Mouse (Mus musculus) inflammation-experienced regulatory T-cells, adult 6 months (primary cell): Measurements from ENCODE around the gene Ptpn11. TPM values are rescaled to one million over a fixed set of nuclear protein-coding genes. Genes with fewer than 3 reads are reported as not detected.
A peak's percentile ranks its signal among the peaks of the same experiment; 100 is the strongest.
"Not testable (repeated sequence)": the region's sequence is repeated elsewhere in the genome, so short reads cannot be mapped to it uniquely, and the experiment has no call there.

Experiments used
- ATAC-seq: one replicate; pipeline ENCODE4 v1.8.0; 2017
- polyA plus RNA-seq, 3 experiments: library from polyadenylated mRNA; unstranded; fragments of 100-300 nt; shearing (Covaris generic); gene quantifications; one replicate each; pipeline ENCODE4 v1.2.1; 2017

Gene Ptpn11
- polyA plus RNA-seq, 3 experiments from 2014 or later: 9.8 to 16.6 (median 13.3) TPM

DNA sequence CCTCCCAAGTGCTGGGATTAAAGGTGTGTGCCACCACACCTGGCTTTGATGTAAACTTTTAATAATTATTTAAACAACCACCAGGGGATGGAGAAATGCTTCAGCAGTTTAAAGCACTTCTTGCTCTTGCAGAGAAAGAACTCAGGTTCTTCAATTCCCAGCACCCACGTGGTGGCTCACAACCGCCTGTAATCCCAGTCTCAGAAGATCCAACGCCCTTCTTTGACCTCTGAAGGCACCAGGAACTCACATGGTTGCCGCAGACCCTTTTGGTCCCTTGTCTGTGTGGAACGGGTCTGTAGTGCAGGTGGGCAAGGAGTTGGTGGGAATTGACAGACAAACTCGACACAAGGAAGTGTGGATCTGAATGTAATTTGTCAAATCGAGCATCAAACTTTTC is 23.5 kb upstream of the Ptpn11 start:
- no peak for ATAC-seq

DNA sequence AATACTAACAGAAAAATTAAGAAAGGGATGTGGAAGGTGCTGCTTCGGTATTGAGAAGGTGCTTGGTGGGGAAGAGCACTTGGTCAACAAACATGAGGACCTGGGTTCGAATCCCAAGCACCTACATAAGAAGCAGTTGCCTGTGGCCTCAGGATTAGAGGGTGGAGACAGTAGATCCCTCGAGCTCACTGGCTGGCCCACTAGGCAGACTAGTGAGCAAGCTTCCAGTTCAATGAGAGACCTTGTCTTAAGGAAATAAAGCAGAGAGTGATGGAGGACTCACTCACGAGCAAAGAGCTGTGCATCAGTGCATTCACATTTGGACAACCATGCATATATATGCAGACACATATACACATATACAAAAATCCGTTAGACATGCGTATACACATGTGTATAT is 20.9 kb upstream of the Ptpn11 start:
- ATAC-seq: no peak

DNA sequence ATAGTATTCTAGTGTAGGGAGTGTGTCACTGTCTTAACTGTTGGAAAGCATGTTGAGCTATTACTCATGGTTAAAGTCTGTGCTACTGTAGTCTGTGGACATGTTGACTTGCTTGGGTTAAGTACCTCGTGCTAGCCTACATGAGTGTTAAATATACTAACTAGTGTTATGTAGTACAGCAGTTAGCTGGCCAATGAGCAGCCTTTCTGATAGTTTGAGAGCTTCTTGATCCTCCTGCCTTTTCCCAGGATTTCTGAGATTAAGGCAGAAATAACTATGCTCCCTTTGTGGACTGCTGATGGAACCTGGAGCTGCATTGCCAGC is 19.4 kb upstream of the Ptpn11 start:
- ATAC-seq: no peak

DNA sequence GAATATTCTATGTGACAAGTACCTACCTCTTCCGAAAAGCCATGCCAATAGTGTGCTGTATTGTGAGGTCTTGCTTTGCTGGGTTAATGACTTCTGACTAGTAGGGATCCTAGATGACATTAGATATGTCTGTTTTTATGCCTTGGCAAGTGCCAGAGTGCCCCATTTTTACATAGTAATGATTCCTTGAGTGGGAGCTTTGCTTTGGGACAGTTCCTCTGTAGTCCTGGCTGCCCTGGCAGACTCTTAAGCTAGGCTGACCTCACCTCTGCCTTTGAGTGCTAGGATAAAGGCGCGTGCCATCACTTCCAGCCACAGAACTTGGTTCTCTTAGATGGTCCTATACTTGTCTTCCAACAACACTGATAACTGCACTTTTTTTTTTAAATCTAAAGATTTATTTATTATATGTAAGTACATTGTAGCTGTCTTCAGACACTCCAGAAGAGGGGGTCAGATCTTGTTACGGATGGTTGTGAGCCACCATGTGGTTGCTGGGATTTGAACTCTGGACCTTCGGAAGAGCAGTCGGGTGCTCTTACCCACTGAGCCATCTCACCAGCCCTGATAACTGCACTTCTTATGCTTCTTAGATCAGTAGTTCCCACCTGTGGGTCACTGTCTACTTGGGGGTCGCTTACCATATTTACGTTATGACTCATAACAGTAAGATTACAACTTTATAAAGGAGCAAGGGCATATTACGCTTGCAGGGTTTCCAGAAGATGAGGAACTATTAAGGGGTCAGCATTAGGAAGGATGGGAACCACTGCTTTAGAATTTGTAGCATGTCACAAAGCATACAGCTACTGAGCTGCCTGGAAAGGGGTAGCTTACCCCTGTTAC is 18.8 kb upstream of the Ptpn11 start:
- ATAC-seq: no peak

DNA sequence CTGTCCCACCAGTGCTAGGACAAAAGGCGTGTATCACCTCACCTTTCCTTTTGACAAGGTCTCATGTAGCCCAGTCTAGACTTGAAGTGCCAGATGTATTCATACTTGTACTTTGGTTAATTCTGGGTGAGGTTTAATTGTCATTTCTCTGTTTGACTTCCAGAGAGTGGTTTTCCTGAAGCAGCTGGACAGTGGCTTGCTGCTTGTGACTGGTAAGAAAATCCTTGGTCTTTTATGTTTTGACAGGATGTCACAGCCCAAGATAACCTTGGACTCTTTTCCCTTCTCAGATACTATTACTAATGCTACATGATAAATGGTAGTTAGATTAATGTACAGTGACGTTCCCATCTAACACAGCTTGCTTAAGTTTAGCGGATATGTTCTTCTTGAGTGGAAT is 15.8 kb upstream of the Ptpn11 start:
- ATAC-seq: no peak

DNA sequence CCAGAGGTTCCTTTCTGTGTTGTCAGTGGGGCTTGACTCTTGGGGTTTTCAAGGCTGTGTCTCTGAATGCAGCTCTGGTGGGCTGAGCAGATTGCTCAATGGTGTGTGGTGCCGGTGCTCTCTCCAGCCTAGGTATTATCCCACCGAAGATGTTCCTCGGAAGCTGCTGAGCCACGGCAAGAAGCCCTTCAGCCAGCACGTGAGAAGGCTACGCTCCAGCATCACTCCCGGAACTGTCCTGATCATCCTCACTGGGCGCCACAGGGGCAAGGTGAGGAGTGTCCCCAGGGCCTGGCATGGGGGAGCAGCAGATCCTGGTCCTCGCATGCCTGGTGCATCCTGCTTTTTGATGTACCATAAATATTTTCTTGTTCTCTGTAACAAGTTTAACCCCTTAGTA is 15.3 kb upstream of the Ptpn11 start:
- ATAC-seq: no peak

DNA sequence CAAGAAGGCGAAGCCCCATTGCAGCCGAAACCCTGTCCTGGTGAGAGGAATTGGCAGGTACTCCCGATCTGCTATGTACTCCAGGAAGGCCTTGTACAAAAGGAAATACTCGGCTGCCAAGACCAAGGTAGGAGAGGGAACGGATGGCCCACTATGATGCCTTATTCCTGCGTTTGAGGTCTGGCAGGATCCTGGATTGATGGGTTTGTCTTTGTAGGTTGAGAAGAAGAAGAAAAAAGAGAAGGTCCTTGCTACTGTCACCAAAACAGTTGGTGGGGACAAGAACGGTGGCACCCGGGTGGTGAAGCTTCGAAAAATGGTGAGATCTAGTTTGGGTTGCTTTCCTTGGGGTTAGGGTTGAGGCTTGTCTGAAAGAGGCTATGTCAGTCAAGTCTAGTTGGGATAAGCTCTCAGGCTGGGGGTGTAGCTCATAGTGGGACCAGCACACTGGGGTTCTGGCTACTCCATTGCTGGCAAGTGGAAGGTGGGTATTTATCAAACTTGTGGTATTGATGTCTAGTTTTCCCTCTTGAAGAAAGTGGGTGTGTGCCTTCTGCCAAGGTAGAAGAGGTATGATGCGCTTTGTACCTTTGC is 14.4 kb upstream of the Ptpn11 start:
- ATAC-seq: not testable (repeated sequence)

DNA sequence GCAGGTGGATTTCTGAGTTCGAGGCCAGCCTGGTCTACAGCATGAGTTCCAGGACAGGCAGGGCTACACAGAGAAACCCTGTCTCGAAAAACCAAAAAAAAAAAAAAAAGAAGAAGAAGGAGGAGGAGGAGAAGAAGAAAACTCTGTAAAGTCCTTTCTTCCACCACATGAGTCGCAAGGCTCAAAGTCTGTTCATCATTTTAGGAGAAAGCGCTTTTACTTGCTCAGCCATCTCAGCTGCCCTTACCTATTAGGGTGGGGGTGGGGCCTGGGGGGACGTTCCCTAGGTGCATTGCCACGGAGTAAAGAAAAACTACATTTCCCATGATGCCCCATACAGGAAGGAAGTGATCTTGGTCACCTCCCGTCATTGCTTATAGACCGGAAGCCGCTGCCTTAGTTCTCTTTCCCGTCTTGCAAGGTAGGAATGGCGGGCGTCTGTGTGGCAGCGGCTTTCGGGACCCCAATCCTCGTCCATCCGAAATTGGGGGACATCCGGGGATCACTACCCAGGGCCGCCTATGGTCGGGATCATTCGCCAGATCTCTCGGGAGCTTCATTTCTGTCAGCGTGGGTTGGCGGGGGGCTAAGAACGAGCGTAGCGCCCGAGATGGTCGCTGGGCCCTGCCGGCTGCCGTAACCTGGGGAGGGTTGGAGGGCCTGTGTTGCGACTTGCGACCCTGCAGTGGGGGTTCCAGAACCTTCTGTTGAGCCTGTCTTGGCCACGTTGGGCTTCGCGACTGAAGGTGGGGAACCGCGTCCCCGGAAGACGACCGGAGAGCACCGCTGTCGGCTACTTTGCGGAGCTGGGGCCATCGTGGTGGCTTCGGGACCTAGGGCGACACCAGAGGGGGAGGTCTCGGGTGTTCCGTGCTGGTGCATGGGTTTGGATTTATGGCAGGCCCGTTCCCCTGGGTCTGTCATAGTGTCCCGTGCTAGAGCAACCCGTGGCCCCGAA is 13.2 kb upstream of the Ptpn11 start, which contains the start of gene Rpl6:
Gene Rpl6 (plus strand): TSS at position 350 of the 958 bp plus-strand sequence.
- peak; percentile 88 for ATAC-seq

DNA sequence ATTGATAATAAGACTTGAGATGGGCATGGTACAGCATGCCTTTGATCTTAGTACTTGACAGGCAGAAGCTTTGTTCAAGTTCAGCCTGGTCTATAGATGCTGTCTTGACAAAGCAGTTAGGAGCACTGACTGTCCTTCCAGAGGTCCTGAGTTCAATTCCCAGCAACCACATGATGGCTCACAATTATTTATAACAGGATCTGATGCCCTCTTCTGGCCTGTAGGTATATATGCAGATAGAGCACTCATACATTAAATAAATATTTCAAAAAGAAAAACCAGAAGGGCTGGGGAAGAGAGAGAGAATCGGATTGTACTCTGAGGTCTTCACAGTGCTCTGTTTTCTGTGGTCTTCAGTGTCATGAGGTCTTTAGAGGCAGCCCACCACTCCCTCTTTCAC is 11.3 kb upstream of the Ptpn11 start:
- ATAC-seq: no peak

DNA sequence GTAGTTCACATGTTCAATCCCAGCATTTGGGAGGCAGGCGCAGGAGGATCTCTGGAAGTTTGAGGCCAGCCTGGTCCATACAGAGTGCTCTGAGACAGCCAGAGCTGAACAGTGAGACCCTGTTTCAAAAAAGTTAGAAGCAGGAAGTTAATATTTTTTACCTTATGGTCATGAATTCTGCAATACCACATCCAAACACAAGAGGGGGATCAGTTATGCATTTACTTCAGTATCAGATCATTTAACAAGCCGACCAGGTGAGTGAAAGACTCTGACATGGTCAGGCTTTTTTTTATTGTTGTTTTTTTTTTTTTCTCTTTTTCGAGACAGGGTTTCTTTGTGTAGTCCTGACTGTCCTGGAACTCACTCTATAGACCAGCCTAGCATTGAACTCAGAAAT is 10.5 kb upstream of the Ptpn11 start:
- ATAC-seq: peak; percentile 62

DNA sequence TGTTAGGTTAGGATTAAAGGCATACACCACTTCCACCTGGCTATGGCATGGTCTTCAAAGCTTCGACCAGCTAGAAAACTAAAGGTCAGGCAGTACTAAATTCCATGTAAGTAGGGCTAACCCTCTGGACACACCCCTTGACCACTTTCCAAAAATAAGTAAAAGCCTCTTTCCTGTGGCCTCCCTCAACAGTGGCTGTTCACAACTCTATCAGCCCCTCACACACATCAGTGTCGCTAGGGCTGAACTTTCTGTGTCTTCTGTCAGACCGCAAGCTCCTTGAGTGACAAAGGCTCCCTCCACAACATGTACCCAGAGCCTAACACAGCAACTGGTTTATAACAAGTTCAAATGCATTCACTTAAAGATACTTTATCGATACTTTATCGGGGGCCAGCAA is 7.2 kb upstream of the Ptpn11 start:
- ATAC-seq: no peak

DNA sequence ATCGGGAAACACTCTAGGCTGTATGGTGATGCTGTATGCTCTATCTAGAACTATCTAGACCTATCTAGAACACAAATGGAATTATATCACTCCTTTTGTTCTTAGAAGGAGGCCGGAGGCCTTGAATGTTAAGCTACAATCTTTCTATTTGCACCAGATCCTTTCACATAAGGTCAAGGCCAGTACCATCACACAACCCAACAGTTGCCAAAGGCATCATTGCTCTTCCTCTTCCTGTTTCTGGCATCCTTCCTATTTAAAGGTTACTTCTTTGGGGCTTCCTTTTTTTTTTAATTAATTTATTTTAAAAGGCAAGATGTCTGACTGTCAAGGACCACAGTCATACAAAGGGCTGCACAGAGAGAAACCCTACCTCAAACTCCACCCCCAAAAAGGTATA is 6.1 kb upstream of the Ptpn11 start:
- ATAC-seq: no peak

DNA sequence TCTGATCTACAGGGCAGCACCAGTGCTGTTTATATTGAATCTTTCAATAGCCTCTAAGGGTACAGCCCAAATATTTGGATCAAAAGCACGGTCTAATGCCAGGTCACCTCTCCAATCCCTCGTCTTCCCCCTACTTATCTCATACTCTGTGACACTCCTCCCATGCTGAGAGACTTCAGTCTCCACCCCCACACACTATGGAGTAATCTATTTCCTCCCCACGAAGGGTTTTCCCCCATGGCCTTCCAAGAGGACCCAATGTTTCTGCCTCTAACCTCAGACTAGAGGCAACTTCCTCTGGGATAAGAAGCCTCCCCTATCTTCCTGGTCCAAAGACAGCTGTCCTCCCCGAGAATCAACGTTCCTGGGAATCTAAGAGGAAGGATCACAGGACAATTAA is 5.6 kb upstream of the Ptpn11 start:
- peak; percentile 49 for ATAC-seq

DNA sequence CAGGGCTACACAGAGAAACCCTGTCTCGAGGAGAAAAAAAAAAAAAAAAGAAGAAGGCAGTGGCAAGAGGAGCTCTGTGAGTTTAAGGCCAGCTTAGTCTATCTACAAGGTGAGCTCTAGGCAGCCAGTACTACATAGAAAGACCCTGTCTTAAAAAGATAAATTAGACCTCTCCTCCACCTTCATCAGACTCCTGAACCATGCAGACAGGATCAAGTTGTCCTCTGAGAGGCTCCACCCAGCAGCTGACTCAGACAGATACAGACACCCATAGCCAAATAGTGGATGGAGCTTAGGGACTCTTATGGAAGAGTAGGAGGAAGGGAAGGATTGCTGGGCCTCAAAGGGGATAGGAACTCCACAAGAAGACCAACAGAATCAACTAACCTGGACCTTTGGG is 3.0 kb upstream of the Ptpn11 start:
- ATAC-seq: no peak

DNA sequence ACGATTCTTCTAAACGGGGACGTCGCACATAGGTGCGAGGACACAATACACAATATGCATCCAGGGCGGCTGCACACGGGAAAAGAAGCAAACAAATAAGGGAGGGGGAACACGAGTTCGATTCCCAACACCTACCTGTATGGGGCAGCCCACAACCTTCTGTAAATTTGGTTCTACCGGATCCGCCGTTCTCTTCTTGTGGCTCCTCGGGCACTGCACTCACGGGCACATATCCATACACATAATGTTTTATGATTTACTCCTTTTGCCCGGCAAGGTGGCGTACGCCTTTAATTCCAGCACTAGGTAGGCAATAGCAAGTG is 348 bp upstream of the Ptpn11 start:
- peak; percentile 21 for ATAC-seq

DNA sequence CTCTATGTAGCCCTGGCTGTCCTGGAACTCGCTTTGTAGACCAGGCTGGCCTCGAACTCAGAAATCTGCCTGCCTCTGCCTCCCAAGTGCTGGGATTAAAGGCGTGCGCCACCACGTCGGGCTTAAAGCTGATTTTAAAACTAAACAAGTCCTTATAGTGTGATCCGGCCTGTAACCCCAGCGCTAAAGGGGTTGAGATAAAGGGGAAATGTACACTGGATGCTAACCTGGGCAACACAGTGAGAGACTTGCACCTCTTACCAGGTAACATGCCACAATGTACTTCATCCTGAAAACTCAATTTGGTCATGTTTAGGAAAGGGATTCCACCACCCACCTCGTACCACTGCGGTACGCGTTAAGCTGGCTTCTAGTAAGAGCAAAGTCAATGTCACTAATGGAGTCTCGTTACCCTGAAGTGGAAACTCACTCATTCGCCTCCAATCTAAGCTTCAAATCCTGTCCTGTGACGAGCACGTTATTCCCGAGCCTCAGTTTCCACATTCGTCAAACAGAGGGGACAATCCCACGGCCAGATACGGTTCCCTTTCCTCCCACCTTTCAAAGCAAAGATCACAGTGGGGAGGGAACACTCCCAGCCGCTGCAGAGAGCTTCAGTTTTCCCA is 874 bp downstream of the Ptpn11 start:
- no peak for ATAC-seq

DNA sequence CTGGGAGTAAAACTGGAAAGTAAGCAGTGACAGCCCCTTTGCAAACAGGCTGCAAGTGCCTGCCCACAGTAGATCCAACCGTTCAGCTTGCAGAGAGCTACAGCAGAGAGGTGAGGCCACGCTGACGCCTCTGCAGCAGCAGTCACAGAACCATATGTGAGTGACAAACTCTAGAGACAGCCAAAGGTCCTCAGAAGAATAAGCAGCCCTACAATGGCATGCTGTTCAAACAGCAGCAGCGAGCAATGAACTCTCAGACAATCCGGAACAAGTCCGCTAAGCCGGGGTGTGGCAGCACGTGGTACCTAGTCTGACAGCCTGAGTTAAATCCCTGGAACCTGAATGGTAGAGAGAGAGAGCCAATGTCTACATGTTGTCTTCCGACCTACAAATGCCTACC is 2.0 kb downstream of the Ptpn11 start:
- no peak for ATAC-seq

DNA sequence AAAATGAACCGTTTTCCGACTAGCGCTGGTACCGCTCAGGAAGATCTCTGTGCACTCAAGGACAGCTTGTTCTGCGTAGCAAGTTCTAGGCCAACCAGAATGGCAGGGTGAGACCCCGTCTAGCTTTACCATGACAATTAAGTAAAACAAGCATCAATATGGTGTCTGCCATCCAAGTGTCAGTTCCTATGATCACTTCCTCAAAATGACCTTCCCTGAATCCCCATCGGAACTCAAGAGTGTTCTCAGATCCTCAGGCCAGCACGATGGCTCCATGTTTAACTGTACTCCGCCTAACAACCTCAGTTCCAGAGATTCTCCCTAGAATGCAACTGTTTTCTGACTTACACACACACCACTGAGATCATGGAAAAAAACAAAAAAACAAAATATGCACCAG is 2.9 kb downstream of the Ptpn11 start:
- no peak for ATAC-seq

DNA sequence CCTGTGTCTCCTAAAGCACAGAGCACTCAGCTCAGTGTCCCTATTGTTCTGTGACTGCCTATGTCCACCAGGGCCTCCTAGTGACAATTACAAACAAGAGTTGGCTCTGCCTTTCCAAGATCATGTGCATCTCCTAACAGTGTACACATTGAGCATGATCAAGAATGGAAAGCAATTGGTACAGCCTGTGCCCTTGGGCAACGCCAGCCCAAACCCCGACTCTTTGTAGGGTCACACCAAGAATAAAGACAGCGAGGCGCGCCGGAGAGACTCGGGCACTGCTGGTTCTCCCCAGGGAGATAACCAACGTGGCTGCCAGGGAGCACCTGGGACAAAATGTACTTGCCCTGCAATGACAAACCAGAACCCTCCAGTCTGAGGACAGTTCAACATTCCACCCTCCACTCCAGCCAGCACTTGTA is 3.6 kb downstream of the Ptpn11 start:
- no peak for ATAC-seq

DNA sequence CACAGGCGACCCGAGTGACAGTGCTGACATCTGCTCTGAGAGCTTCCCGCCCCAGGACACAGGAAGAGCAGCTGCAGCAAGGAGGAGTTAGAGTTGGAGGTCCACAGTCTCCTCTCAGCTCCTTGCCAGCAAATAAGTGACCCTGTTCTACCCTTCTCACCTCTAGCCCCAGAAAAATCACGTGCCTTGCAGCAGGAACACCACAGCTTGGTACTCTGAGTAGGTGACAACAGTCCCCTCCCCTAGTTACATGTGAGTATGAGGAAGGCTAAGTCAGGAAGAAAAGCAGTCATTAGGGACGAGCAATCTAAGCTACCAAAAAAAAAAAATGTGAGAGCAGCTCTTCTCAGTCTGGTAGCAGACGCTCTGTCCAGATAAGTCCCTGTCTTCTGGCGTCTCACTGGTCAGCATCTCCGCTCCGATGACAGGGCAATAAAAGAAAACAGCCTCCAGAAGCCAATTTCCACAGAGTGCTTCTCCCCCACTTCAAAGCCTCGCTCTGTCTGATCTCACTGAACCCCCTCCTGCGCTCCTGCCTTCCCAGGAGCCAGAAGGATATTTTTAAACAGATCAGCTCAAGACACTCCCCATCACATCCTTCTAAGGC is 6.1 kb downstream of the Ptpn11 start:
- ATAC-seq: peak; percentile 8

DNA sequence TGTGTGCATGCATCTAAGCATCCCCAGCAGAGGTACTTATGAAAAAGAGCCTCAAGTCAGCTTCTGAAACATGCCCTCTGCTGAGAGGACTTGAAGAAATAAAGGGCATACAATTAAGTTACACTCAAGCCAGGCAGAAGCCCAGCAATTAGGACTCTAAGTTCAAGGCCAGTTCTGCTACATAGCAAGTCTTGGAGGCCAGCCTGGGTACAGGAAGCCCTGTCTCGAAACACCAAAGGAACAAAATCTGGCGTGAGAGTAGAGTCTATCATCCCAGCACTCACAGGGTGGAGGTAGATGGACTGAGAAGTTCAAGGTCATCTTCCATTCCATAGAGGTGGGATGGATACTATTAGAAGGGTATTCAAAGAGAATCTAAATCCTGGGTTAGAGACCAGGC is 6.8 kb downstream of the Ptpn11 start:
- no peak for ATAC-seq

DNA sequence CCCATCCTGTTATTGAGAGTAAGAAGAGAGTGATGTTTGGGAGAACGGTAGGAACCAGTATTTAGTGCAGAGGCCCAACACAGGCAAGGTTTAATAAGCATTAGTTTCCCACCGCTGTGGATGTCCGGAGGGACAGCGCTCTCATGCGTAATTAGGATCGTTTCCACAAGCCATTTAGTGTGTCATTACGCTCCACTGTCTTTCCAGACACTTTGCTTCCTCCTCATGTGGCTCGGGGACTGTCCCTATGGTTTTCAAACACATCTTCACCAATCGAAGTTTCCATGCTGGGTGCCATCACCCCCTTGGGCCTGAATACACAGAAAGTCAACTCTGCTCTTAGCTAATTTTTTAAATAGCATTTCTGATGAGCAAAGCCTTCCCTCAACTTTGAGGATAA is 7.9 kb downstream of the Ptpn11 start:
- ATAC-seq: peak; percentile 48
